Mouse (Mus musculus) megakaryocyte, embryonic 14.5 days (primary cell): ENCODE data around the gene Anxa1.

Source experiments
- FLI1 ChIP-seq: IDR thresholded peaks from 2 replicates; pipeline ENCODE4 v1.6.1; 2012; ENCODE audit warnings: low read length, inconsistent platforms, mixed read lengths
- GATA1 ChIP-seq: IDR thresholded peaks from 3 replicates; pipeline ENCODE4 v1.6.1; 2012; ENCODE audit warnings: mixed read lengths, low read length, inconsistent platforms, borderline replicate concordance

GRCm38 (mm10) chr19:20364931-20365330, 25.8 kb downstream of the Anxa1 start:
- TF ChIP-seq GATA1 (no peak), FLI1 (no peak)
